Mouse (Mus musculus): Measurements from ENCODE around the gene Gstt1. TPM values are rescaled to one million over a fixed set of nuclear protein-coding genes. Genes with fewer than 3 reads are reported as not detected.
"Not testable (repeated sequence)": the region's sequence is repeated elsewhere in the genome, so short reads cannot be mapped to it uniquely, and the experiment has no call there.

Gstt1 gene
- polyA plus RNA-seq (2015; fragmentation: Nextera tagmentation; extraction: Ambion mirVana), result 36.4 and 38.3 TPM in 2 replicates

DNA sequence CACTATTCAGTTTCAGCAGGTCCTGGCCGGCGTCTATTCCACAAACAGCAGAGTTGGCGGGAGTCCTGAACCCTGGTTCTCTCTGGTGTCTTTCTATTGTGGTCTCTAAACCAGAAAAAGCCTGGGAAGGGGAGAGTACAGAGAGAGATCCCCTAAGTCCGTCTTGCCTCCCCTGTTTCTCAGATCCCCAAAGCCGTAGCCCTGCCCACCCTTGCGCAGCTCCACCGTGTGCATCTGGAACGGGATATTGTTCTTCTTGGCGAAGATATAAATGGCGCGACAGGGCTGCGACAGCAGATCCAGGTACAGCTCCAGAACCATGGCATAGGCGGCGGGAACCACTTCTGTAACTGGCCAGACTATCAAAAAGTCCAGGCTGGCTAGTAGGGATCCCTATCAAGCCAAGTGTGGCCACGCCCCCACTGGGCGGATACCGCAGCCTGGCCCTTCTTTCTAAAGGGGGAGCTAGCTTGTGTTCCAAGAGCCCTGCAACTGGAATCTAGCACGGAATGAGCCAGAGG lies at the start of gene Gstt1:
Gstt1 (minus strand) TSS at position 409 of the 521 bp plus-strand sequence.
- Histone ChIP-seq H3K9me3 (ENCODE audit: low read length) (no peaks in the 10 kb centered on the region), H3K36me3 (ENCODE audit: insufficient read depth, low read length) (no peaks in the 10 kb centered on the region), H3K27ac (ENCODE audit: low read length) (peak within 1 kb of the TSS; percentile 28; the same call in 1 of the 2 replicates), H3K9ac (replicated peaks; ENCODE audit: low read depth) (peak within 1 kb of the TSS; percentile 37), H3K4me3 (ENCODE audit: low read depth, low read length) (peak within 1 kb of the TSS; percentile 53), H3K27me3 (replicated peaks; ENCODE audit: insufficient read depth, low read length) (no peaks in the 10 kb centered on the region), H3K4me2 (replicated peaks; ENCODE audit: low read depth, low read length) (peak within 1 kb of the TSS; percentile 67), H3K4me1 (ENCODE audit: insufficient read depth, low read depth, low read length) (peaks cover 10% of the 10 kb centered on the region; the same call in 1 of the 2 replicates)
- ATAC-seq (peak; percentile 42), DNase-seq (ENCODE audit: low spot score) (peak; percentile 52)
- TF ChIP-seq CTCF (IDR thresholded peaks at IDR 0.05) (0 out of 2 replicates have a peak, but pooled peaks have one; percentile 7), EP300 (IDR thresholded peaks at IDR 0.05) (no peak)
- WGBS, result 6% methylated on average over 18 of the region's 18 CpGs

DNA sequence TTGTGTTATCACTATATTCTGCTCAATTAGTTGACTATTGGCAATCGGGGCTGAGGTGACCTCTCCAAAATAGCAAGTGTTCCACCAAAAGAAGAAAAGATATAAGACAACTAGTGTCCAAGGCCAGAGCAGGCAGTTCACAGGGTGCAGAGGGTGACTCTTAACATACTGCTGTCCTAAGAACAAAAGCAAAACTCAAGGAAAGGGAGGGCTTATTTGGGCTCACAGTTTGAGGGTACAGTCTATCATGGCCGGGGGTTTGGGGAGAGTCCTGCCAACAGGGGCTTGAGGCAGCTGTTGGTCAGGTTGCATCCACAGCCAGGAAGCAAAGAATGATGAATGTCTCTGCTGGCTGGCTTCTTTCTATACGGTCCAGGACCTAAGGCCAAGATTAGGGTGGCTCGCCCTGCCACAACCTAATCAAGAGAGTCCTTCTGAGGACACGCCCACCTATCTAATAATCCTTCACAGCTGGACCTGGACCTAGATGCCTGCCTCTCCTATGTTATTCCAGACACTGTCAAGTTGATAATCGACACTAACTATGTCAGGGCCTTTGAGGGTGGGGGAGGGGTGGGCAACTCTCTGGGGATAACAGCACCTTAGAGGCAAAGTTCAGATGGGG lies 47.0 kb upstream of the Gstt1 start:
- Histone ChIP-seq H3K9me3 (ENCODE audit: low read length) (no peaks in the 10 kb centered on the region), H3K27me3 (replicated peaks; ENCODE audit: insufficient read depth, low read length) (no peaks in the 10 kb centered on the region), H3K4me1 (ENCODE audit: insufficient read depth, low read depth, low read length) (no peaks in the 10 kb centered on the region), H3K4me2 (replicated peaks; ENCODE audit: low read depth, low read length) (no peak overlapping the region), H3K27ac (ENCODE audit: low read length) (no peak overlapping the region), H3K9ac (replicated peaks; ENCODE audit: low read depth) (no peak overlapping the region), H3K36me3 (ENCODE audit: insufficient read depth, low read length) (no peaks in the 10 kb centered on the region), H3K4me3 (ENCODE audit: low read depth, low read length) (no peak overlapping the region)
- WGBS, result 68% methylated on average over 6 of the region's 6 CpGs
- DNase-seq (ENCODE audit: low spot score), result no peak
- no peak for TF ChIP-seq CTCF (IDR thresholded peaks at IDR 0.05)
- TF ChIP-seq EP300 (IDR thresholded peaks at IDR 0.05), result no peak
- ATAC-seq, result no peak

GRCm38 (mm10) chr10:75844800-75845199 lies 46.4 kb upstream of the Gstt1 start:
- WGBS, result 54% methylated on average over 1 of the region's 1 CpGs
- ATAC-seq, result no peak
- Histone ChIP-seq H3K36me3 (ENCODE audit: insufficient read depth, low read length) (no peaks in the 10 kb centered on the region), H3K9ac (replicated peaks; ENCODE audit: low read depth) (no peak overlapping the region), H3K27me3 (replicated peaks; ENCODE audit: insufficient read depth, low read length) (no peaks in the 10 kb centered on the region), H3K9me3 (ENCODE audit: low read length) (no peaks in the 10 kb centered on the region), H3K4me1 (ENCODE audit: insufficient read depth, low read depth, low read length) (no peaks in the 10 kb centered on the region), H3K4me3 (ENCODE audit: low read depth, low read length) (no peak overlapping the region), H3K27ac (ENCODE audit: low read length) (no peak overlapping the region), H3K4me2 (replicated peaks; ENCODE audit: low read depth, low read length) (no peak overlapping the region)
- TF ChIP-seq CTCF (IDR thresholded peaks at IDR 0.05) (no peak), EP300 (IDR thresholded peaks at IDR 0.05) (no peak)
- DNase-seq (ENCODE audit: low spot score), result no peak

DNA sequence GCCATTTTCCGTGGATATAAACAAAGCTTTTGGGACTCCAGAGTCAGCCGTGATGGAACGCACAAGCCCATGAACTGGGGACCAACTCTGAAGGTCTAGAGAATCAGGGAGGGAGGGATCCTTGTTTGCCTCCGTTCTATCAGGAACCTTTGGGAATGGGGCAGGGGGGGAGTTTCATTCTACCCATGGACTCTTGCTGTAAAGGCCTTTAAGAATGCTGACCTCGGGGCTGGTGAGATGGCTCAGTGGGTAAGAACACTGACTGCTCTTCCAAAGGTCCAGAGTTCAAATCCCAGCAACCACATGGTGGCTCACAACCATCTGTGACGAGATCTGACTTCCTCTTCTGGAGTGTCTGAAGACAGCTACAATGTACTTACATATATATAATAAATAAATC lies 45.5 kb upstream of the Gstt1 start:
- not testable (repeated sequence) for H3K36me3 ChIP-seq (ENCODE audit: insufficient read depth, low read length); H3K9ac ChIP-seq (replicated peaks; ENCODE audit: low read depth); H3K9me3 ChIP-seq (ENCODE audit: low read length); ATAC-seq; H3K27me3 ChIP-seq (replicated peaks; ENCODE audit: insufficient read depth, low read length); H3K4me1 ChIP-seq (ENCODE audit: insufficient read depth, low read depth, low read length); H3K27ac ChIP-seq (ENCODE audit: low read length); H3K4me2 ChIP-seq (replicated peaks; ENCODE audit: low read depth, low read length); H3K4me3 ChIP-seq (ENCODE audit: low read depth, low read length); DNase-seq (ENCODE audit: low spot score)
- 65% methylated on average over 6 of the region's 6 CpGs for WGBS

GRCm38 (mm10) chr10:75839092-75839491 lies 40.7 kb upstream of the Gstt1 start:
- H3K4me2 ChIP-seq (replicated peaks; ENCODE audit: low read depth, low read length), result no peak overlapping the region
- H3K4me3 ChIP-seq (ENCODE audit: low read depth, low read length), result no peak overlapping the region
- DNase-seq (ENCODE audit: low spot score) (no peak), ATAC-seq (no peak)
- 81% methylated on average over 10 of the region's 10 CpGs for WGBS
- H3K4me1 ChIP-seq (ENCODE audit: insufficient read depth, low read depth, low read length), result peaks cover 5% of the 10 kb centered on the region; the same call in 1 of the 2 replicates
- TF ChIP-seq CTCF (IDR thresholded peaks at IDR 0.05), result no peak
- TF ChIP-seq EP300 (IDR thresholded peaks at IDR 0.05), result no peak
- no peaks in the 10 kb centered on the region for H3K9me3 ChIP-seq (ENCODE audit: low read length)
- no peaks in the 10 kb centered on the region for H3K36me3 ChIP-seq (ENCODE audit: insufficient read depth, low read length)
- H3K9ac ChIP-seq (replicated peaks; ENCODE audit: low read depth), result no peak overlapping the region
- H3K27me3 ChIP-seq (replicated peaks; ENCODE audit: insufficient read depth, low read length), result no peaks in the 10 kb centered on the region
- H3K27ac ChIP-seq (ENCODE audit: low read length), result no peak overlapping the region

DNA sequence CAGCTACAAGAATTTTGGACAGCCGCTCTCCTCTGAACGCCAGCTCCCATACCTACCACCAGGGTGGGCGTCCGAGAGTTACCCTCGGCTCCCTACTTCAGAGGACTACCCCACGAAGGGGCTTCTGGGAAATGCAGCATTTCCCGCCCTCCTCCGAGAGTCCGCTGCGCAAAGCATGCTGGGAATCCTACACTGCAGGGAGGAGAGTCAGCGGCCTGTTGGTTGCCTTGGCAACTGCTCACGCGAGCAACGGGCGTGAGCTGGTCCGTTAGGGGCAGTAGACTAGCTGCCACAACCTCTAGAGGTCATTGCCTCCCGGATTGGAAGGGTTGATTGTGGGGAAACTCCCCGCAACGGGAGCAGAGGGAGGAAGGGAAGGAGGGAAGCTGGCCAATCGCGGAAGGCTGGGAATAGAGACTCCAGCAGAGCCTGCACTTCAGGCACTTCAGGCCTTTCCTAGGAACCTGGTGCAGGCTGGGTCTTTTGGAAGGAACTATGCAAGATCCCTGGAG lies 38.9 kb upstream of the Gstt1 start, which contains the start of gene Gstt2:
Gstt2 (minus strand) TSS at position 177 of the 512 bp plus-strand sequence.
- H3K27ac ChIP-seq (ENCODE audit: low read length), result peak within 1 kb of the TSS; percentile 60
- peak within 1 kb of the TSS; percentile 29 for H3K9ac ChIP-seq (replicated peaks; ENCODE audit: low read depth)
- peak within 1 kb of the TSS; percentile 41 for H3K4me3 ChIP-seq (ENCODE audit: low read depth, low read length)
- DNase-seq (ENCODE audit: low spot score), result peak; percentile 96
- peak; percentile 88 for ATAC-seq
- no peaks in the 10 kb centered on the region for H3K9me3 ChIP-seq (ENCODE audit: low read length)
- peak within 1 kb of the TSS; percentile 72 for H3K4me2 ChIP-seq (replicated peaks; ENCODE audit: low read depth, low read length)
- H3K27me3 ChIP-seq (replicated peaks; ENCODE audit: insufficient read depth, low read length), result no peaks in the 10 kb centered on the region
- TF ChIP-seq EP300 (IDR thresholded peaks at IDR 0.05), result no peak
- peak; percentile 62 for TF ChIP-seq CTCF (IDR thresholded peaks at IDR 0.05)
- under 1% methylated on average over 21 of the region's 21 CpGs for WGBS
- no peaks in the 10 kb centered on the region for H3K36me3 ChIP-seq (ENCODE audit: insufficient read depth, low read length)
- H3K4me1 ChIP-seq (ENCODE audit: insufficient read depth, low read depth, low read length), result peaks cover 5% of the 10 kb centered on the region; the same call in 1 of the 2 replicates

Data from lung, postnatal 0 days (tissue).